Mouse (Mus musculus) lung, adult 18-20 months (tissue): ENCODE results near the gene Dynlt1a.
A peak's percentile ranks its signal among the peaks of the same experiment; 100 is the strongest.
"Not testable (repeated sequence)": the region's sequence is repeated elsewhere in the genome, so short reads cannot be mapped to it uniquely, and the experiment has no call there.

Experiments used
- DNase-seq, 2 experiments: peaks; one replicate each; pipeline ENCODE4 v3.0.0; 2022; ENCODE audit warnings: mixed read lengths in 2 of 2

Dynlt1a gene

GRCm38 (mm10) chr17:6317339-6317985, at the start of gene Dynlt1a:
Gene Dynlt1a (minus strand): TSS chr17:6317500.
- peak; percentile 96 to 98 for DNase-seq

DNA sequence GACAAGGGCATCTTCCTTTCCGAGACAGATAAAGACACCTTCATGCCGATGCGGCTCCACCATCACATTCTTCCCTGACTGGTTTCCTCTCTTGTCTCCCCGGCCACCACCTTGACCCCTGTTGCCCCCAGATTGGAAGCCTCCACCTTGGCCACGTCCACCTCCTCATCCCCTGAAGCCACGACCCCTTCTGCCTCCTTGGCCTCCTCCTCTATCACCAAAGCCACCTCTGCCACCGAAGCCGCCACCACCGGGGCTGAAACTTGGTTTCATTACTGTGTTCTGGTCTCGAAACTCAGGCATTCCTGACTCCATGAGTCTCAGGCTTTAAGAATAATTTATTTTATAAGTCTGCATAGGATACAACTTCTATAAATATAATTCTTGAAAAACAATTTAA, 38.0 kb upstream of the Dynlt1a start:
- DNase-seq, result peak in 1 of 2 experiments; percentile 1

DNA sequence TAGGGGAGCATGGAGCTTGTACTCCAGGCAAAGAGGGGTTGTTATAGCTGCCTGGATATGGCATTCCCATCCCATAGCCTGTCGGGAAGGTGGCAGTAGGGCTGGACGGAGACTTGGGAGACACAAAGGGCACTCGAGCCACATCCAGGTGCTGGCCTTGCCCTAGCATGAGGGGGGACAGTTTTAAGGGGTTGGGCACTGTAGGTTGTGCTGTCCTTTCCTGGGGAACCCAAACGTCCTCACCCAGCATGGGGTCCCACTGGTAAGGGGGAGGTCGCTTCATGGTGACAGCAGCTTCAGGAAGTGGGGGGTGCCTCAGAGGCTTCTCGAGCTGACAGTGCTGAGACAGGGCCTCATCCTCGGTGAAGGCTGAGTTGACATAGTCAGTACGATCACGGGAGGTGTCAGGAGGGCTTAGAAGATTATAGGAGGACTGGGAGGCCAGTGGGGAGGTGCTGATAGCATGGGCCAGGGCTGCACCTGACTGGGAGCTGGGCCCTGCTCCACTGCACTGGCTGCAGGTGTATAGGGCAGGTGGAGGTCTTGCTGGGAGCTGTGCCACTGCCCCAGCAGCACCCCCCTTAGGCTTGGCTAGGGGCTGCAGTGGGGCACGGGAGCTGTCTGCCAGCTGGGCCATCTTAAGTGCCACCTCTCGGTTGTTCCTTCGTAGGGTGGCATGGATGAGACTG, 25.4 kb upstream of the Dynlt1a start:
- not testable (repeated sequence) for DNase-seq

GRCm38 (mm10) chr17:6328997-6329396, 11.7 kb upstream of the Dynlt1a start:
- not testable (repeated sequence) for DNase-seq

- not testable (repeated sequence) for DNase-seq
Measured at GRCm38 (mm10) chr17:6327554-6327953, 10.3 kb upstream of the Dynlt1a start.

DNA sequence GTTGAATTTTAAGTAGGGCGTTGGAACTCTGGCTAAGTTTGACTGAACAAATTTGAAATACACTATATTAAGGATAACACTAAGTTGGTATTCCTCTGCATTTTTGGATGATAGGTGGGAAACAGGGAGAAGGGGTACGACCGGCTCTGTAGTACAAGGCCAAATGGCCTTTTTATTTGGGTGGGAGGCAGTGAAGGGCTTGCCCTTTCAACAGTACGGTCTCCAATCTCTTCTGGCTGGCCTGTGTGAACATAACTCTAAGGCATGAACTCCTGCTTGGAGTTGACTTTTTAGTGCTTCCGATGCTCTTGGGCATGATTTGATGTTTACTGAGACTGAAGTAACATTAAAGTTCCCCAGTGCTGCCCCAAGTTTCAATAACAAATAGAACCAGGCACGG, 8.2 kb upstream of the Dynlt1a start:
- not testable (repeated sequence) for DNase-seq

GRCm38 (mm10) chr17:6325021-6325420, 7.7 kb upstream of the Dynlt1a start:
- not testable (repeated sequence) for DNase-seq

GRCm38 (mm10) chr17:6321778-6322101, 4.4 kb upstream of the Dynlt1a start:
- not testable (repeated sequence) for DNase-seq

DNA sequence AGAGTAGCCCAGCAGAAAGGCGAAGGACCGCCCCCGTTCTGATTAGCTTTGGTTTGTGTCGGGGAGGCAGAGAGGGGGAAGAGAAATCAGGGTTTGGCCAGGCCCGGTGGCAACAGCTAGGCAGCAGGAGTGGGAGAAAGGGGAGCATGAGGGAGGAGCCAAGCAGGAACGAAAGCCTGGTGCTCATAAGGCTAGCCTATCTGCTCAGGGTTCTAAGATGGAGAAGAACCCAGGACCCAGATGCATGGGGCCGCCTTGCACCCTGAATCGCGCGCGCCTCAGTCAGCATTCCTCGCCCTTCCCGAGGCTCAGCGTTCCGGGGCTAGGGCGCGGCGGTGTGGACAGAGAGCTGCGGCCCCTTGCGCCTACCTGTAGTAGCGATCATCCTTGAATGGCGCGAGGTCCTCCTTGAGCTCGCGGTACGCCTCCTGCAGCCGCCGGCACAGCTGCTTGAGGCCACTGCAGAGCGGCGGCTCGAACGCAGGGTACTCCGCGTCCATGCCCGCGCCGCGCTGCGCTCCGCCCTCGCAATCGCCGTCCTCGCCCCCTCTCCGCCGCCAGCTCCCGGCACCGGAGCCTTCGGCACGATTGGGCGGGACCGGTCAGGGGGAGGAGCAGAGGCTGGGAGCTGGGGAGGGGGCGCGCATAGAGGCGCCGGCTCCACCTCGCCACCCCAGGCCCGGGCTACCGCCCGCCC, 3.9 kb upstream of the Dynlt1a start:
- not testable (repeated sequence) for DNase-seq

GRCm38 (mm10) chr17:6316379-6317126, 747 bp downstream of the Dynlt1a start:
- peak; percentile 59 to 64 for DNase-seq

- not testable (repeated sequence) for DNase-seq
Measured at GRCm38 (mm10) chr17:6315706-6316105, 1.6 kb downstream of the Dynlt1a start.

GRCm38 (mm10) chr17:6314493-6314892, 2.8 kb downstream of the Dynlt1a start:
- not testable (repeated sequence) for DNase-seq

- DNase-seq, result peak in 1 of 2 experiments; percentile 22
Measured at GRCm38 (mm10) chr17:6312755-6313154, 4.5 kb downstream of the Dynlt1a start.

- DNase-seq, result not testable (repeated sequence)
Measured at GRCm38 (mm10) chr17:6311716-6312115, 5.6 kb downstream of the Dynlt1a start.

- not testable (repeated sequence) for DNase-seq
Measured at GRCm38 (mm10) chr17:6306503-6306902, 10.8 kb downstream of the Dynlt1a start.

DNA sequence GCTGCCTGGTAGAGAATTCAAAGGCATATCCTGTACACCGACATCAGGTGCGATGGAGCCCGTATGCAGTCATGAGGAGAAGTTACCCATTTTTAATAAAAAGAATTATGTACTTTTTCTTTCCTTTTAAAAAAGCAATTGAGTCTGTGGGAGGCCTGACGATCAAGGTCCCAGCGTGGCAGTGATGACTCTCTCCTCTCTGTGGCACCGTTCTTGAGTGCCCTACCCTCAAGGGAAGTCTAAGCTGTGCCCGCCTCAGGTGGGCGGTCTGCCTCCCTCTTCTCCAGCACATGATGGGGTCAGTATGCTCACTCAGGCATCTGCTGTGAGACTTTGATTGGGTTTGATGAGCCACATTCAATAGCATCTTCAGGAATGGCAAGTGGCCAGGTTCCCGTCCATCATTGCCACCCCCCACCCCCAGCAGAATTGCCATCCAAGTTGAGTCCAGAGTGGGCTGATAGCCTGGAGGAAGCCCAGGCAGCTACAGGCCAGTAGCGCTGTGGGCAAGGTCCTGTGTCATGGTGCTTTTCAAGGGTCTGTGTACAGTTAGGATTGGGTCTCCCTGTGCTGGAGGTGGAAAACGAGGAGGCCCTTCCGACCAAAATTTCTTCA, 11.5 kb downstream of the Dynlt1a start:
- not testable (repeated sequence) for DNase-seq

- DNase-seq, result not testable (repeated sequence)
Measured at GRCm38 (mm10) chr17:6304891-6305290, 12.4 kb downstream of the Dynlt1a start.

DNA sequence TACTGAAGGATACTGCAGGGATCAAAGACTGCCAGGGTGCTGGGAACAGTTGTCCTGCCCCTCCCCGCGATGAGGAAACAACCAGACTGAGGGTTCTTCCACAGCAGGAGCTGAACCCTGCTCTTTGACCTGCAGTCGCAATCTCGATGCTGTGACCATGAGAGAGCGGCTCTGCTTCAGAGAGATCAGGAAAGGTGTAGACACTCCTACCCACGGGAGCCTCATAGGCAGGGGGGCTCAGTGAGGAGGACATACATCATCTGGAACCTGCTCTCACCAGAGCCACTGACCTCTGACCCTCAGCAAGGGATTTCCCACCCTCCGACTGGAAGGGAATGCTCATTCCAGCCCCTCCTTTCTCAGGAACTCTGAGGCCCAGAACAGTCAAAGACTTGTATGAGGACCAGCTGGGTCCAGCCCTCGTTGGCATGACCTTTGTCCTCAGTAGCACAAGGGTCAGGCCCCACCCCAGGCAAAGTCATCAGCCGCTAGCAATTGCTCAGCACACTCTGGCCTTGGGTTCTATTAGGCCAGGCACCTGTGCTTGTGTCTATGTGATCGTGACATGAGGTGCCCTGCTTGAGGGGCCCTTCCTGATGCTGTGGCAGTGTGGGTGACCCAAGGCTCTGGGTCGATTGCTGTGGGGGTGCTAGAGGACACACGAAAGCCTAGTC, 17.0 kb downstream of the Dynlt1a start:
- not testable (repeated sequence) for DNase-seq

- not testable (repeated sequence) for DNase-seq
Measured at GRCm38 (mm10) chr17:6297060-6297795, 20.1 kb downstream of the Dynlt1a start.

- DNase-seq, result not testable (repeated sequence)
Measured at GRCm38 (mm10) chr17:6293882-6294281, 23.4 kb downstream of the Dynlt1a start.

GRCm38 (mm10) chr17:6289045-6289444, 28.3 kb downstream of the Dynlt1a start:
- DNase-seq, result not testable (repeated sequence)
